Mouse (Mus musculus): Measurements from ENCODE around the gene Gm4141. TPM values are rescaled to one million over a fixed set of nuclear protein-coding genes. Genes with fewer than 3 reads are reported as not detected.
"Not testable (repeated sequence)": the region's sequence is repeated elsewhere in the genome, so short reads cannot be mapped to it uniquely, and the experiment has no call there.

Gene Gm4141
- not detected in 2 replicates for polyA plus RNA-seq (2014; fragmentation: Nextera tagmentation; extraction: Ambion mirVana)

DNA sequence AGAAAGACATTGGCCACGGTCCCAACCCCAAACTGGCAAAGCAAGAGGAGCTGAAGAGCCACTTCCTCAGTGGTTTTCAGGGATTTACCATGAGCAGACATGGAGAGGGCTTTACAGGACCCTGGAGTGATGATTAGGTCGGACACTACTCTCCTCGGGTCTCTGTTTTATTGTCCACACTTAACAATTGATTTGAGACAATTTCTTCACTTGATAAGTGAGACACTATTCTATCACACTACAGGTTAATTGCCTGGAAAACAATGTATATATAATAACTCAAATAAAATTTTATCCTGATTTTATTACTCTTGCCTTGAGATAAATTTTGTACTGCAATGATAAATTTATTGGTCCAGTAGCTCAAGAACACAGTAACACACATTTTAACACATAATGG is at the start of gene Gm4141:
Gene Gm4141 (minus strand): TSS at position 101 of the 400 bp plus-strand sequence.
- not testable (repeated sequence) for H3K4me2 ChIP-seq (replicated peaks); H3K4me1 ChIP-seq (replicated peaks; ENCODE audit: control insufficient read depth, insufficient read depth, low read length); H3K36me3 ChIP-seq (replicated peaks; ENCODE audit: control insufficient read depth, insufficient read depth); DNase-seq (ENCODE audit: low spot score); H3K27ac ChIP-seq; H3K4me3 ChIP-seq (replicated peaks; ENCODE audit: low read length); H3K9me3 ChIP-seq (ENCODE audit: control insufficient read depth, low read length); ATAC-seq (ENCODE audit: low FRiP score); H3K27me3 ChIP-seq (ENCODE audit: control insufficient read depth, insufficient read depth, low read length); H3K9ac ChIP-seq
- WGBS: no CpG with 5 or more reads among the region's 3 CpGs

DNA sequence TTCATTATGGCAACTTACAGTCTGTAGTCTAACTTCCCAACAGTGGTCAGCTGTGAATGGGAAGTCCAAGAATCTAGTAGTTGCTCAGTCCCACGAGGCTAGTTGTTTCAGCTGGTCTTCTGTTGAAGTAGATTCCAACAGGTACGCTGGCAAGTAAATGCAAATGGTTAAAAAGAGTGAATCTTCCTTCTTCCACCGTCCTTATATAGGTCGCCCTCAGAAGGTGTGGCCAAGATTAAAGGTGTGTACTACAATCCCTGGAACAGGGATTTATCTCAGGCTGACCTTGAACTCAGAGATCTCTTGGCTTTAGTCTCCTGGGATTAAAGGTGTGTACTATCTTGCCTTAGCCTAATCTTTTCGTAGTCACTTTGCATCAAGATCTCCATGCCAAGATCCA is 22.9 kb upstream of the Gm4141 start, which contains the start of gene Gm4513:
Gene Gm4513 (minus strand): TSS at position 101 of the 400 bp plus-strand sequence.
- H3K36me3 ChIP-seq (replicated peaks; ENCODE audit: control insufficient read depth, insufficient read depth); H3K4me3 ChIP-seq (replicated peaks; ENCODE audit: low read length); H3K4me1 ChIP-seq (replicated peaks; ENCODE audit: control insufficient read depth, insufficient read depth, low read length); H3K4me2 ChIP-seq (replicated peaks); H3K27ac ChIP-seq; H3K9ac ChIP-seq; H3K27me3 ChIP-seq (ENCODE audit: control insufficient read depth, insufficient read depth, low read length); H3K9me3 ChIP-seq (ENCODE audit: control insufficient read depth, low read length); ATAC-seq (ENCODE audit: low FRiP score); DNase-seq (ENCODE audit: low spot score): not testable (repeated sequence)
- WGBS: 82% methylated on average over 3 of the region's 5 CpGs

- WGBS: no CpG with 5 or more reads among the region's 1 CpGs
- H3K27me3 ChIP-seq (ENCODE audit: control insufficient read depth, insufficient read depth, low read length); ATAC-seq (ENCODE audit: low FRiP score); H3K36me3 ChIP-seq (replicated peaks; ENCODE audit: control insufficient read depth, insufficient read depth); H3K27ac ChIP-seq; H3K4me2 ChIP-seq (replicated peaks); H3K4me3 ChIP-seq (replicated peaks; ENCODE audit: low read length); DNase-seq (ENCODE audit: low spot score); H3K9ac ChIP-seq; H3K4me1 ChIP-seq (replicated peaks; ENCODE audit: control insufficient read depth, insufficient read depth, low read length); H3K9me3 ChIP-seq (ENCODE audit: control insufficient read depth, low read length): not testable (repeated sequence)
These were observed 30.4 kb downstream of the Gm4141 start, which contains the start of gene Gm5726 for GRCm38 (mm10) chr7:20545657-20546056. Gene Gm5726, minus strand, starts transcription at chr7:20545757.

DNA sequence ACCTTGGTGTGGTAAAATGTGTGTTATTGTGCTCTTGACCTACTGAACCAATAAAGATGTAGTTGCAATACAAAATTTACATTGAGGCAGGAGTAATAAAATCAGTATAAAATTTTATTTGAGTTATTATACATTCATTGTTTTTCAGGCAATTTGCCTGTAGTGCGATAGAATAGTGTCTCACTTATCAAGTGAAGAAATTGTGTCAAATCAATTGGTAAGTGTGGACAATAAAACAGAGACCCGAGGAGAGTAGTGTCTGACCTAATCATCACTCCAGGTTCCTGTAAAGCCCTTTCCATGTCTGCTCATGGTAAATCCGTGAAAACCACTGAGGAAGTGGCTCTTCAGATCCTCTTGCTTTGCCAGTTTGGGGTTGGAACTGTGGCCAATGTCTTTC is 42.5 kb downstream of the Gm4141 start, which contains the start of gene Vmn1r104:
Gene Vmn1r104 (plus strand): TSS at position 301 of the 400 bp plus-strand sequence.
- not testable (repeated sequence) for H3K9ac ChIP-seq; H3K9me3 ChIP-seq (ENCODE audit: control insufficient read depth, low read length); H3K27me3 ChIP-seq (ENCODE audit: control insufficient read depth, insufficient read depth, low read length); H3K36me3 ChIP-seq (replicated peaks; ENCODE audit: control insufficient read depth, insufficient read depth); H3K4me3 ChIP-seq (replicated peaks; ENCODE audit: low read length); H3K27ac ChIP-seq; H3K4me2 ChIP-seq (replicated peaks); H3K4me1 ChIP-seq (replicated peaks; ENCODE audit: control insufficient read depth, insufficient read depth, low read length); ATAC-seq (ENCODE audit: low FRiP score); DNase-seq (ENCODE audit: low spot score)
- WGBS: no CpG with 5 or more reads among the region's 3 CpGs

Other genes starting within 250 kb of the Gm4141 start
- not detected in 2 replicates for gene Gm4133, start 242.2 kb downstream of the Gm4141 start, polyA plus RNA-seq (2014; fragmentation: Nextera tagmentation; extraction: Ambion mirVana)
- not detected in 2 replicates for gene Gm5728, start 200.8 kb downstream of the Gm4141 start, polyA plus RNA-seq (2014; fragmentation: Nextera tagmentation; extraction: Ambion mirVana)
- gene Vmn1r100, start 158.3 kb downstream of the Gm4141 start, polyA plus RNA-seq (2014; fragmentation: Nextera tagmentation; extraction: Ambion mirVana): not detected in 2 replicates
- gene Vmn1r101, start 133.6 kb downstream of the Gm4141 start, polyA plus RNA-seq (2014; fragmentation: Nextera tagmentation; extraction: Ambion mirVana): not detected in 2 replicates
- gene Gm10670, start 101.3 kb downstream of the Gm4141 start, polyA plus RNA-seq (2014; fragmentation: Nextera tagmentation; extraction: Ambion mirVana): not detected in 2 replicates
- gene Vmn1r103, start 65.7 kb downstream of the Gm4141 start, polyA plus RNA-seq (2014; fragmentation: Nextera tagmentation; extraction: Ambion mirVana): not detected in 2 replicates
- not detected in 2 replicates for gene Vmn1r104, start 42.4 kb downstream of the Gm4141 start, polyA plus RNA-seq (2014; fragmentation: Nextera tagmentation; extraction: Ambion mirVana)
- gene Gm5726, start 30.5 kb downstream of the Gm4141 start, polyA plus RNA-seq (2014; fragmentation: Nextera tagmentation; extraction: Ambion mirVana): not detected in 2 replicates
- not detected in 2 replicates for gene Gm4513, start 22.8 kb upstream of the Gm4141 start, polyA plus RNA-seq (2014; fragmentation: Nextera tagmentation; extraction: Ambion mirVana)
- gene Vmn1r107, start 92.7 kb upstream of the Gm4141 start, polyA plus RNA-seq (2014; fragmentation: Nextera tagmentation; extraction: Ambion mirVana): not detected in 2 replicates
- not detected in 2 replicates for gene Vmn1r111, start 127.0 kb upstream of the Gm4141 start, polyA plus RNA-seq (2014; fragmentation: Nextera tagmentation; extraction: Ambion mirVana)
- gene Gm10668, start 154.4 kb upstream of the Gm4141 start, polyA plus RNA-seq (2014; fragmentation: Nextera tagmentation; extraction: Ambion mirVana): not detected in 2 replicates
- gene Vmn1r112, start 194.9 kb upstream of the Gm4141 start, polyA plus RNA-seq (2014; fragmentation: Nextera tagmentation; extraction: Ambion mirVana): not detected in 2 replicates
- not detected in 2 replicates for gene Vmn1r113, start 211.0 kb upstream of the Gm4141 start, polyA plus RNA-seq (2014; fragmentation: Nextera tagmentation; extraction: Ambion mirVana)
- not detected in 2 replicates for gene Vmn1r114, start 235.9 kb upstream of the Gm4141 start, polyA plus RNA-seq (2014; fragmentation: Nextera tagmentation; extraction: Ambion mirVana)

Data from hindbrain, embryonic 14.5 days (tissue).